Mouse (Mus musculus) CH12.LX (cell line): ENCODE results near the gene Cyp27a1.
A peak's percentile ranks its signal among the peaks of the same experiment; 100 is the strongest.

Experiments
- CHD2 ChIP-seq: IDR thresholded peaks from 2 replicates; pipeline ENCODE4 v1.6.1; 2011; ENCODE audit warnings: low read length, improper control_type of control experiment
- CTCF ChIP-seq, 2 experiments: IDR thresholded peaks in 1 of 2; conservative IDR thresholded peaks in 1 of 2; 2 replicates each; pipeline ENCODE4 v1.5.1; 2011 to 2012; ENCODE audit warnings: low read depth in 2 of 2, low read length in 2 of 2, improper control_type of control experiment in 1 of 2, inconsistent platforms in 1 of 2, mild to moderate bottlenecking in 1 of 2, moderate library complexity in 1 of 2
- E2F4 ChIP-seq: IDR thresholded peaks from 2 replicates; pipeline ENCODE4 v1.6.1; 2011; ENCODE audit warnings: low read depth, low read length, improper control_type of control experiment; ENCODE audit not compliant: insufficient replicate concordance
- EP300 ChIP-seq: IDR thresholded peaks from 2 replicates; pipeline ENCODE4 v1.6.1; 2011; ENCODE audit warnings: low read length, improper control_type of control experiment
- HCFC1 ChIP-seq: IDR thresholded peaks from 2 replicates; pipeline ENCODE4 v1.6.1; 2012; ENCODE audit warnings: low read depth, mild to moderate bottlenecking, inconsistent platforms, low read length, improper control_type of control experiment
- MAFK ChIP-seq: IDR thresholded peaks from 2 replicates; pipeline ENCODE4 v1.6.1; 2011; ENCODE audit warnings: low read length, improper control_type of control experiment; ENCODE audit not compliant: insufficient replicate concordance
- MXI1 ChIP-seq: IDR thresholded peaks from 2 replicates; pipeline ENCODE4 v1.6.1; 2011; ENCODE audit warnings: mild to moderate bottlenecking, low read depth, low read length, improper control_type of control experiment
- NRF1 ChIP-seq: IDR thresholded peaks from 2 replicates; pipeline ENCODE4 v1.6.1; 2014; ENCODE audit warnings: low read depth, mild to moderate bottlenecking, inconsistent platforms, low read length, improper control_type of control experiment, moderate library complexity
- POLR2A ChIP-seq: IDR thresholded peaks from 2 replicates; pipeline ENCODE4 v1.6.1; 2011; ENCODE audit warnings: low read depth, mild to moderate bottlenecking, improper control_type of control experiment, low read length
- SMC3 ChIP-seq: IDR thresholded peaks from 2 replicates; pipeline ENCODE4 v1.6.1; 2011; ENCODE audit warnings: low read depth, low read length, improper control_type of control experiment
- TCF12 ChIP-seq: IDR thresholded peaks from 2 replicates; pipeline ENCODE4 v1.6.1; 2014; ENCODE audit warnings: low read depth, mild to moderate bottlenecking, inconsistent platforms, low read length, improper control_type of control experiment
- ZKSCAN1 ChIP-seq: IDR thresholded peaks from 2 replicates; pipeline ENCODE4 v1.6.1; 2012; ENCODE audit warnings: low read depth, inconsistent platforms, low read length, improper control_type of control experiment, borderline replicate concordance
- ZNF384 ChIP-seq: IDR thresholded peaks from 2 replicates; pipeline ENCODE4 v1.6.1; 2012; ENCODE audit warnings: low read depth, low read length, improper control_type of control experiment, inconsistent platforms

DNA sequence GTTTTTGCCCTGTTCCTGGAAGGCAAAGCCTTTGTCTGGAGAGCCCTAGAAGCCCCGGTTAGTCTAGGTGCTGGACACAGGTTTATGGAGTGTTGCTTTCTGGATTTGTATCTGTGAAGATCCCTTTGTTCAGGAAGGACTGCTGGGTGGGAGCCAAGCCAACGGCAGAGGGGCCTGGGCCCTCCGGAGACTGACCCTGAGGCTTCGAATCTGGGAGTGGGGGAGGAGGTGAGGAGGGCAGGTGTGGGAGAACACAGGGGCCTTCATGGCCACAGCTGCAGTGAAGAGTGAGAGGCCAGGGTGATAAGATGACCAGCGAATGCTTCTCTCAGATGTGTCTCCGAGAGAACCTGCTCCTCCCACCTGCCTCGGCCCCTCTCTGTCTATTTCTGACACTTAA is 60.7 kb downstream of the Cyp27a1 start:
- no peak for TF ChIP-seq POLR2A
- no peak for TF ChIP-seq CTCF (conservative IDR thresholded peaks at IDR 0.05 in 1 of 2, IDR thresholded peaks at IDR 0.05 in 1 of 2; ENCODE audit: low read depth in 2 of 2, low read length in 2 of 2)
- TF ChIP-seq E2F4 = no peak
- no peak for TF ChIP-seq CHD2
- no peak for TF ChIP-seq TCF12
- no peak for TF ChIP-seq ZNF384
- no peak for TF ChIP-seq SMC3
- no peak for TF ChIP-seq EP300
- 0 out of 2 replicates have a peak, but pooled peaks have one; percentile 30 for TF ChIP-seq MXI1
- TF ChIP-seq NRF1 = no peak
- TF ChIP-seq HCFC1 = no peak
- no peak for TF ChIP-seq MAFK
- no peak for TF ChIP-seq ZKSCAN1
